Mouse (Mus musculus) forebrain, embryonic 12.5 days (tissue): ENCODE data around the gene Nav2. TPM values are rescaled to one million over a fixed set of nuclear protein-coding genes. Genes with fewer than 3 reads are reported as not detected.
A peak's percentile ranks its signal among the peaks of the same experiment; 100 is the strongest.

Experiments used
- ATAC-seq: fragments of 200-750 bp; cut with Nextera tagmentation; 2 replicates; pipeline ENCODE4 v1.8.0; 2017; ENCODE audit warnings: moderate TSS enrichment; ENCODE audit not compliant: low FRiP score
- H3K27ac ChIP-seq: fragments of 300-500 bp; sonication (generic); 2 replicates; pipeline ENCODE4 v1.5.1; 2016; ENCODE audit warnings: mild to moderate bottlenecking
- H3K27me3 ChIP-seq: fragments of 300-500 bp; sonication (generic); 2 replicates; pipeline ENCODE4 v1.6.1; 2016; ENCODE audit warnings: mild to moderate bottlenecking
- H3K36me3 ChIP-seq: fragments of 300-500 bp; sonication (generic); replicated peaks from 2 replicates; pipeline ENCODE4 v1.6.1; 2016; ENCODE audit warnings: mild to moderate bottlenecking
- H3K4me1 ChIP-seq: fragments of 300-500 bp; sonication (generic); 2 replicates; pipeline ENCODE4 v1.6.1; 2016
- H3K4me2 ChIP-seq: fragments of 300-500 bp; sonication (generic); 2 replicates; pipeline ENCODE4 v1.6.1; 2016; ENCODE audit warnings: mild to moderate bottlenecking, moderate library complexity
- H3K4me3 ChIP-seq: fragments of 300-500 bp; sonication (generic); replicated peaks from 2 replicates; pipeline ENCODE4 v1.5.1; 2016; ENCODE audit warnings: mild to moderate bottlenecking
- H3K9ac ChIP-seq: fragments of 300-500 bp; sonication (generic); 2 replicates; pipeline ENCODE4 v1.6.1; 2016; ENCODE audit warnings: mild to moderate bottlenecking
- H3K9me3 ChIP-seq: fragments of 300-500 bp; sonication (generic); 2 replicates; pipeline ENCODE4 v1.6.1; 2016
- WGBS: fragments of 180-500 bp; shearing (Covaris S2); methylation state at CpG from one replicate; pipeline ENCODE4 v1.1.7; 2016; 5-methylcytosine and 5-hydroxymethylcytosine counted together
- polyA plus RNA-seq: library from polyadenylated mRNA; unstranded; fragments of >200 nt; fragmentation: Nextera tagmentation; extraction: Ambion mirVana; gene quantifications from 2 replicates; pipeline ENCODE4 v1.2.1, GENCODE M21; 2016

Nav2 gene
- polyA plus RNA-seq, 1 experiment from 2014 or later = 10.9 TPM

DNA sequence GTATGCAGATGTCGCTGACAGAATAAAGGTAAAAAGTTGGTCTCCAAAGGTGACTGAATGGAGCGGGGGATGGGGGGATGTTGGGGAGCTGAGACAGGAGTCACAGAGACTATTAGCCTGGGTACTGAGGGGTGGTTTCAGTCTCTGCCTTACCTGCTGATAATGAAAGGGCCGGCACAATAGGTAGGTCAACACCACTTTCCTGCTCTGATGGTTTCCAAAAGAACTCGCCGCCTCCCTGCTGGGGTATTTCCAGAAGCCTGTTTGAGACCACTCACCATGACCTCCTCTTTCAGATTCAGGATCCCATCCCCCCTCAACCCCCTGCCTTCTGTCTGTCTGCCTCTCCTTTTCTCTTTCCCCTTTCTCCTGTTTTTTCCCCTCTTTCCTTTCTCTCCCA, 9.5 kb downstream of the Nav2 start:
- no peak for ATAC-seq
- H3K4me1 ChIP-seq = peaks cover 39% of the 10 kb centered on the region
- no peak overlapping the region for H3K4me3 ChIP-seq
- H3K9me3 ChIP-seq = no peaks in the 10 kb centered on the region
- H3K4me2 ChIP-seq = no peak overlapping the region
- H3K36me3 ChIP-seq = no peaks in the 10 kb centered on the region
- peaks cover 64% of the 10 kb centered on the region for H3K27me3 ChIP-seq
- 5% methylated on average over 5 of the region's 5 CpGs for WGBS
- no peak overlapping the region for H3K27ac ChIP-seq
- no peak overlapping the region for H3K9ac ChIP-seq

DNA sequence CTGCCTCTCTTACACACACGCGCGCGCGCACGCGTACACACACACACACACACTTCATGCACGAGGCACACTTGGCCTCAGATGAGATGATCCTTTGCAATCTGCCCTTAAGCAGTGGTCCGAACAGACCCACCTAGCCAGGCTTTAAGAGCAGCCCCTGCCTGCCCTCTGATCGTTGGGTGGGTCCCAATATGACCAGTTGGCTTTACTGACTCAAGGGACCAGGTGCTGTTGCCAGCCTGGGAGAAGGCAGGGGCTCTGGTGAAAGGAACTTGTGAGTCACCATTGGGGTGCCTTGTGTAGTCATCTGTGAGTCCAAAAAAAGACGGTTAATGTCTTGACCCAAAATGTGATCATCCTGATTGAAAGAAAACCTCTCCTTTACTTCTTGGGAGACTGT, 9.9 kb downstream of the Nav2 start:
- no peaks in the 10 kb centered on the region for H3K36me3 ChIP-seq
- H3K4me3 ChIP-seq = no peak overlapping the region
- H3K27ac ChIP-seq = no peak overlapping the region
- H3K27me3 ChIP-seq = peaks cover 65% of the 10 kb centered on the region
- no peaks in the 10 kb centered on the region for H3K9me3 ChIP-seq
- no peak for ATAC-seq
- 13% methylated on average over 11 of the region's 11 CpGs for WGBS
- H3K4me2 ChIP-seq = no peak overlapping the region
- H3K9ac ChIP-seq = no peak overlapping the region
- peaks cover 39% of the 10 kb centered on the region for H3K4me1 ChIP-seq

DNA sequence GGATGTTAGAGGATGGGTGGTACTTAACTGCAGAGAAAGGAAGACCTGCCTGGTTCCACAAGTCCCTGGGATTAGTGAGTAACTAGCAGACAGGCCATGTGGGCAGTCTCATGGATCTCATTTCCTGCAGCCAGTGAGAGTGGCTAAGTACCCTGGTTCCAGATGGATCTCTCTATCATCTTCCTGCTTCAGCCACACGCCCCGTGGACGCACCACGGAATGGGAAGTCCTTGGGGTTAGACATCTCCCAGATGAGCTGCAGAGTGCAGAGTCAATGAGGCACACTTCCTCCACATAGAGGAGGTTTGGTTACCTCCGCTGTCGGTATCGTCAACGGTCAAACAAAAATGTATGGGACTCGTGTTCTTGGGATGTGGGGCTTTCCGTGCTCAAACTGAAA, 15.1 kb downstream of the Nav2 start:
- Histone ChIP-seq H3K4me1 (no peaks in the 10 kb centered on the region), H3K9ac (no peak overlapping the region), H3K27ac (no peak overlapping the region), H3K27me3 (peaks cover 42% of the 10 kb centered on the region), H3K36me3 (no peaks in the 10 kb centered on the region), H3K4me2 (no peak overlapping the region), H3K9me3 (no peaks in the 10 kb centered on the region), H3K4me3 (no peak overlapping the region)
- ATAC-seq = no peak
- WGBS = 90% methylated on average over 10 of the region's 10 CpGs

DNA sequence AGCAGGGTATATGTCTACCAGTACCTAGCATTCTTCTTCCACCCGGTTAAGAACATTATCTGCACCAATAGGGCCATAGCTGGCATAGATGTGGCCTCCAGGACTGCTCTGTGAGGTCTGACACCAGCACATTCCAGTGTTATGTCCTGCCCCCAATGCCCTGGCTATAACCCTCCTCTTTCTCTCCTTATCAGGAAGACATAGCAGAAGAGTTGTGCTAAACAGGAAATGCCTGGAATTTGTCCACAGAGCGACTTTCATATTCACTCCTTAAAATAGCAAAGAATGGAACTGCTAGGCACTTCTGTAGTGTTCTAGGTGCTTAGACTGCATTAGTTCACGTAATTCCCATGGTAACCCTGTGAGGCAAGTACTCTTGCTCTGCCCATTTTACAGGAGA, 16.7 kb downstream of the Nav2 start:
- H3K9me3 ChIP-seq = no peaks in the 10 kb centered on the region
- no peak overlapping the region for H3K9ac ChIP-seq
- ATAC-seq = no peak
- H3K27ac ChIP-seq = no peak overlapping the region
- no peak overlapping the region for H3K4me2 ChIP-seq
- no peaks in the 10 kb centered on the region for H3K4me1 ChIP-seq
- no peak overlapping the region for H3K4me3 ChIP-seq
- peaks cover 39% of the 10 kb centered on the region for H3K27me3 ChIP-seq
- H3K36me3 ChIP-seq = no peaks in the 10 kb centered on the region
- 84% methylated on average over 3 of the region's 3 CpGs for WGBS

DNA sequence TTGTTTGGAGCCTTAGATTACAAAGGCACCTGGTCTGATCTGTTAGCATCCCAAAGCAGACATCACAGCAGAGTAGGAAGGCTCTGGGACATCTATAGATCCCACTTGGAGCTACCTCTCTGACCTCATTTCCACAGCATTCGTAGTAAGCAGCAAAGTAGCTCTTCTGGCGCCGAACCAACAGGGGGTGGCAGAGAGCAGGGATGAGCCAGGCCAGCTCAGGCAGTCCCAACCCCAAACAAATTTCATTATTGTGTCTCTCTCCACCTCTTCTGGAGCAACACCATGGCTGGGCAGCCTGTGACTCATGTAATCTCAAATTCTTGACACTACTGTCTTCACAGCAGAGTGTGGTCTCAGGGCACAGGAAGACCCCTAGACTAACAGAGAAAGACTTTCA, 19.8 kb downstream of the Nav2 start:
- Histone ChIP-seq H3K27me3 (peaks cover 58% of the 10 kb centered on the region), H3K9me3 (no peaks in the 10 kb centered on the region), H3K9ac (no peak overlapping the region), H3K4me1 (peaks cover 3% of the 10 kb centered on the region; the same call in 1 of the 2 replicates), H3K36me3 (no peaks in the 10 kb centered on the region), H3K27ac (no peak overlapping the region), H3K4me2 (no peak overlapping the region), H3K4me3 (no peak overlapping the region)
- 10% methylated on average over 3 of the region's 3 CpGs for WGBS
- no peak for ATAC-seq

DNA sequence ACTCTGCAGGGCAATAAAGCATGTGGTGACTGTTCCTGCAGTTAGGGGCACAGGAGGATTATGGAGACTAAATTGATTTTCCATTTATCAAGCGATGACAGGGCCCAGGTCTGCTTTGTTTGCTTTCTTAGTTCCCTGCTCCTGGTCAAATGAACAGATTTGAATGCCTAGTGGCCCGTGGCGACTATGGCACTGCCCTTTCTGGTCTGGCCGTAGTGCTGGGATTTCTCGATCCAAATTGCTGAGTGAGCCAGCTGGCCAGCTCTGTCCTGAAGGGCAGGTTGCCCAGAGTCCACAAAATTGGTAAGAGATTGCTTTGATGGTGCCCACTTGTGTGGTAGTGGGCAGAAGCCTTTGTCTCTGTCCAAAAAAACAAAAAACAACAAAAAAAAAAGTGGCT, 21.9 kb downstream of the Nav2 start:
- no peak for ATAC-seq
- Histone ChIP-seq H3K4me2 (no peak overlapping the region), H3K27me3 (peaks cover 63% of the 10 kb centered on the region), H3K36me3 (no peaks in the 10 kb centered on the region), H3K4me1 (peaks cover 3% of the 10 kb centered on the region; the same call in 1 of the 2 replicates), H3K9me3 (no peaks in the 10 kb centered on the region), H3K27ac (no peak overlapping the region), H3K4me3 (no peak overlapping the region), H3K9ac (no peak overlapping the region)
- 29% methylated on average over 5 of the region's 5 CpGs for whole genome bisulfite sequencing

DNA sequence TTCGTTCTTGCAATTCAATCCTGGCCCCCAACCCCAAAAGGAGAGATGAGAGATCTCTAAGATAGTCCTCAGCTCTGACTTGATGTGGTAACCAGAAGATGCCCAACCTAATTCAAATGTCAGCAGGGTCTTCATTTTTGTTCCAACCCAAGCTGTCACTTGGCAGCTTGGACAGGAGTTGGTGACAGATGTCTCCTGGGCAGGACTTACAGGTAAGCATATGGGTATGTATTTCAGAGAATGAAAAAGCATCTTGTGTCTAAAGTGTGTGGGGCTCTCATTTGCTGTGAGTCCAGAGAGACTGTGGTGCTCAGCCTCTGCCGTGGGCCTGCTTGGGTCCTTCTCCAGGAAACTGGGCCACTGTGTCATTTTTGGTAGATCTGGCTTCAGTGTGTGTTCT, 23.6 kb downstream of the Nav2 start:
- H3K9me3 ChIP-seq = no peaks in the 10 kb centered on the region
- H3K4me1 ChIP-seq = peaks cover 3% of the 10 kb centered on the region; the same call in 1 of the 2 replicates
- no peak overlapping the region for H3K27ac ChIP-seq
- no peak for ATAC-seq
- H3K36me3 ChIP-seq = no peaks in the 10 kb centered on the region
- no peak overlapping the region for H3K4me2 ChIP-seq
- H3K27me3 ChIP-seq = peaks cover 63% of the 10 kb centered on the region
- H3K4me3 ChIP-seq = no peak overlapping the region
- WGBS = 89% methylated on average over 2 of the region's 2 CpGs
- H3K9ac ChIP-seq = no peak overlapping the region

DNA sequence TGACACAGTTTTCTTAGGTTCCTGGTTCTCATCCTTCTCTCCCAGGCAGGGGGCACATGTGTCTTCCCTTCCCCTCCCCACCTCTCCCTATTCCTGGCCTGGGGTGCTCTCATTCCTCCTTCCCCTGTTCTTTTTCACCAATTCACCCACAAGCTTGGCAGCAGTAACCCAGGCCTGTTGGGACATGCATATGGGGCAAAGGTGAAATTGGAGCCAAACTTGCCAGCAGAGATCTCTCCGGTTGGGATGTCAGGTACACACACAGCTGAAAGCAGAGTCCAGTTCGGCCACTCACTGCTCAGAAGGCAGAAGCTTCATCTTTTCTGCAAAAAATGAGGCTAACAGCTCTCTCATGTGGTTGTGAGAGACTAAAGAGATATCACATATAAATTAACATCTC, 26.3 kb downstream of the Nav2 start:
- peaks cover 57% of the 10 kb centered on the region for H3K27me3 ChIP-seq
- H3K4me1 ChIP-seq = peaks cover 3% of the 10 kb centered on the region; the same call in 1 of the 2 replicates
- no peak overlapping the region for H3K9ac ChIP-seq
- H3K9me3 ChIP-seq = no peaks in the 10 kb centered on the region
- H3K27ac ChIP-seq = no peak overlapping the region
- no peak overlapping the region for H3K4me2 ChIP-seq
- H3K4me3 ChIP-seq = no peak overlapping the region
- no peaks in the 10 kb centered on the region for H3K36me3 ChIP-seq
- WGBS = 87% methylated on average over 2 of the region's 2 CpGs
- ATAC-seq = no peak

DNA sequence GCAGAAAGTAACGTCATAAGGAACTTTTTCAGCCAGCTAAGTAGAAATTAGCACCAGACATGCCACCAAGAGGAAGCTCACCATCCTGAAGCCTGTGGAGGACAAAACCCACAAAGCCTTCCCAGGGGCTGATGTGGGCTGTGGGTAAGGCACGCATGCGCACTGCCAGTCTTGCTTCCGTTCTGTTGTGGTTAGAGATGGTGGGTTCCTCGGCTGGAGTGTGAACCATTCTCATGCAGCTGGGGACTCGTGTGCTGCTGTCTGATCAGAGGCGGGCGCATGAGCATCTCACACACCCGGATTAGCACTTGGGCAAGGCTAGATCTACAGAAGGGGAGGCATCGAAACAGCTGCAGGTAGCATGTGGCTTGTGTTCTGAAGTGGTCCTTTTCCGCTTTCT, 29.0 kb downstream of the Nav2 start:
- Histone ChIP-seq H3K4me1 (no peaks in the 10 kb centered on the region), H3K27ac (no peak overlapping the region), H3K4me2 (no peak overlapping the region), H3K27me3 (peaks cover 49% of the 10 kb centered on the region), H3K36me3 (no peaks in the 10 kb centered on the region), H3K9ac (no peak overlapping the region), H3K4me3 (no peak overlapping the region), H3K9me3 (no peaks in the 10 kb centered on the region)
- ATAC-seq = no peak
- 86% methylated on average over 11 of the region's 11 CpGs for WGBS

DNA sequence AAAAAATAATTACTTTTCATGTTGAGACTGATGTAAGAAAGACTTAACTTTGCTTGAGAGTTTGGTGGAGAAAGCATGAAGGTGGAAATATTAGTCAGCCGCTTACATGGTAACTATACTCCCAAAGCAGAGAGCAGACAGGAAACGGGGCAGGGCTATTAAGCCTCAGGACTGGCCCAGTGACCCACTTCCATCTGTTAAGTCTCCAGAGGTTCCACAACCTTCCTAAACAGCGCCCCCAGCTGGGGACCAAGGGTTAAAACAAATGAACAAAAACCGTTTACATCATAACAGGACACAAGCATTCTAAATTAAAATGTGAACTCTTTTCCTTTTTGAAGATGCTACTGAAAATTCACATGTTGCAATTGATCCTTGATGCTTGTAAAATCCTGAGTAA, 29.7 kb downstream of the Nav2 start:
- Histone ChIP-seq H3K9ac (no peak overlapping the region), H3K9me3 (no peaks in the 10 kb centered on the region), H3K27me3 (peaks cover 51% of the 10 kb centered on the region), H3K4me2 (no peak overlapping the region), H3K4me1 (no peaks in the 10 kb centered on the region), H3K4me3 (no peak overlapping the region), H3K27ac (no peak overlapping the region), H3K36me3 (no peaks in the 10 kb centered on the region)
- WGBS = 36% methylated on average over 4 of the region's 4 CpGs
- ATAC-seq = no peak

DNA sequence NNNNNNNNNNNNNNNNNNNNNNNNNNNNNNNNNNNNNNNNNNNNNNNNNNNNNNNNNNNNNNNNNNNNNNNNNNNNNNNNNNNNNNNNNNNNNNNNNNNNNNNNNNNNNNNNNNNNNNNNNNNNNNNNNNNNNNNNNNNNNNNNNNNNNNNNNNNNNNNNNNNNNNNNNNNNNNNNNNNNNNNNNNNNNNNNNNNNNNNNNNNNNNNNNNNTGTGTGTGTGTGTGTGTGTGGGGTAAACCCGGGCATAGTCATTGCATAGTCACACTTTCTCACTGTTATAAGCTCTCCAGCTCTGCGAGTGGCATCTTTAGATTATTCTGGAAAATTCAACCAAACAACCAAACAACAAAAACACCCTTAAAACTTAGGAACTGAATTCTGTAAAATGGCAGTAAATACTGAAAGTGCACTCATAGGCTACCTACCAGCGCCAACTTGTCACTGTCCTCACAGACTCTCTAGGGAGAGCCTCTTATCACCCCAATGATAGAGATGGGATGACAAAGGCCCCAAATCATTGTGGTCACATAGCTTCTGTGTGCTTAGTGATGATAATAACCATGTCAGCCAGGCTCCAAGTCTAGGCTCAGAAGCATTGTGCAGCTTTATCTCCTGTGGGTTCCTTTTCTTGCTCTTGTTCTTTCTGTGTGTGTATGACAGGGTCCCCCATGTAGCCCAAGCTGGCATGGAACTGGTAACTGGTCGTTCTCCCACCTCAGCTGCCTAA, 40.0 kb downstream of the Nav2 start:
- no peak for ATAC-seq
- WGBS = 90% methylated on average over 4 of the region's 4 CpGs
- no peaks in the 10 kb centered on the region for H3K9me3 ChIP-seq
- H3K4me3 ChIP-seq = no peak overlapping the region
- no peak overlapping the region for H3K9ac ChIP-seq
- peaks cover 13% of the 10 kb centered on the region for H3K4me1 ChIP-seq
- no peaks in the 10 kb centered on the region for H3K36me3 ChIP-seq
- H3K4me2 ChIP-seq = no peak overlapping the region
- no peak overlapping the region for H3K27ac ChIP-seq
- peaks cover 86% of the 10 kb centered on the region for H3K27me3 ChIP-seq

DNA sequence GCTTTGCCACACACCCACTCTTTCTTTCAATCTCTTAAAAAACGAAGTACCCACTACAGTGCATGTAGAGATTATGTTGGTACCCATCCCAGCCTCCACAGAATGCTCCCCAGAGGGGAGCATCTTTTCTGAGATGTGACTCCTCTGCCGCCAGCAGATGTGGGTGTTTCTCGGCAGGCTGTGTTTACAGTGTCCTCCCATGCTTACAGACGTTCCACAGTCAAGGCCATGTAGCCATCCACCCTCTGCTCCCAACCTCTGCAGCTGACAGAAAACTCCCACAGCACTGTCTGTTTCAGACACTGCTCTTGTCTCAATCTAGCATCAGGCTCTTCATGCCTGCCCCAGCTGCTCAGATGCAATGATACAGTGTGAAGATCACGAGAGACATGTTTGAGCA, 46.0 kb downstream of the Nav2 start:
- Histone ChIP-seq H3K27me3 (peaks cover 88% of the 10 kb centered on the region), H3K36me3 (no peaks in the 10 kb centered on the region)

DNA sequence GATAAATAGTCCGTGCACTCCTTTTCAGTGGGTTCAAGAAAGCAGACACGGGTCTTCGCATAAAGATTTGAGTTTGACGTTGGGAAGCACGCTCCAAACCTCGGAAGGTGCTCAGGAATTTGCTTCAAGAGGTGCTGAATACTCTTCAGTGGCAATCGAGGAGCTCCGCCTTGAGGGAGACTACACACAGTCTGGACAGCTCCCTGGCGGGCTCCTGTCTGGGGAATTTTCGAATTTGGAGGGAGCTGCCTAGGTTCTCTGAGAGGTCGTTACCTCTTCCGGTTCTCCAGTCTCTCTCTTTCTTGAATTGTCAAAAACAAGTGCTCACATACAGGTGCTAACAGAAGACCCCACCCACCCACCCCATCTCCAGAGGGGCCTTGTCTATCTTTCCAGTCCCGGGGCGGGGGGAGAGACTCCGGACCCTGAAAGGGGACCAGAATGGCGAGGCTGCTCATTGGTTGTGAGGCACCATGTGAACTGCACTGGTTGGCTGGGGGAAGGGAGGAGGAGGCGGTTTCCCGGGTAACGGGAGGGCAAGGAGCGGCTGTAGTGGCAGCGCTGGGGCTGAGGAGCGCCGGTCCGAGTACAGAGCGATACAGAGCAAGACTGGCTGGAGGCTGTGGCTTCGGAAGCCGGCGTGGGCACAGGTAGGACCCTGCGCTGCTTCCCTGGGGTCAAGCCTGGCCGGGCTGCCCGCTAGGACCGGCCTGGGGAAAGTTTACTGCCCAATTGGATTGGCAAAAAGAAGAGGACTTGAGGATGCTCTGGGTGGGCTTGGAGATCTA, 50.2 kb downstream of the Nav2 start:
- Histone ChIP-seq H3K9me3 (no peaks in the 10 kb centered on the region), H3K27me3 (peaks cover 93% of the 10 kb centered on the region), H3K36me3 (no peaks in the 10 kb centered on the region), H3K4me3 (peak overlapping the region; percentile 52), H3K27ac (no peak overlapping the region), H3K4me2 (peak overlapping the region; percentile 89), H3K9ac (peak overlapping the region; percentile 56), H3K4me1 (peaks cover 51% of the 10 kb centered on the region)
- ATAC-seq = peak; percentile 98
- 2% methylated on average over 32 of the region's 32 CpGs for WGBS

More for the DNA sequence above, 46.0 kb downstream of the Nav2 start:
- H3K4me2 ChIP-seq = no peak overlapping the region
- H3K4me3 ChIP-seq = no peak overlapping the region
- WGBS = 89% methylated on average over 5 of the region's 5 CpGs
- H3K27ac ChIP-seq = no peak overlapping the region
- H3K9ac ChIP-seq = no peak overlapping the region
- no peak for ATAC-seq
- H3K4me1 ChIP-seq = peaks cover 10% of the 10 kb centered on the region
- no peaks in the 10 kb centered on the region for H3K9me3 ChIP-seq
